Mouse (Mus musculus): ENCODE measurements around the gene Fhit.
"Not testable (repeated sequence)": the region's sequence is repeated elsewhere in the genome, so short reads cannot be mapped to it uniquely, and the experiment has no call there.

Fhit gene

GRCm38 (mm10) chr14:11161751-11162231 lies at the start of gene Fhit:
Fhit (minus strand) TSS chr14:11162035.
- peak; percentile 96 for DNase-seq

- no peak for DNase-seq
Observed at GRCm38 (mm10) chr14:11206786-11207185, 45.0 kb upstream of the Fhit start.

- peak; percentile 95 for DNase-seq
Observed at GRCm38 (mm10) chr14:11160806-11161450, 907 bp downstream of the Fhit start.

- no peak for DNase-seq
Observed at GRCm38 (mm10) chr14:11159641-11160040, 2.2 kb downstream of the Fhit start.

GRCm38 (mm10) chr14:11159021-11159420 lies 2.8 kb downstream of the Fhit start:
- peak; percentile 16 for DNase-seq

GRCm38 (mm10) chr14:11157741-11158140 lies 4.1 kb downstream of the Fhit start:
- no peak for DNase-seq

GRCm38 (mm10) chr14:11151634-11152321 lies 10.1 kb downstream of the Fhit start:
- no peak for DNase-seq

GRCm38 (mm10) chr14:11133787-11134735 lies 27.8 kb downstream of the Fhit start:
- peak; percentile 40 for DNase-seq

GRCm38 (mm10) chr14:11132637-11133474 lies 29.0 kb downstream of the Fhit start:
- DNase-seq: peak; percentile 14

- no peak for DNase-seq
Observed at GRCm38 (mm10) chr14:11125096-11125495, 36.7 kb downstream of the Fhit start.

GRCm38 (mm10) chr14:11119076-11119475 lies 42.8 kb downstream of the Fhit start:
- DNase-seq: no peak

GRCm38 (mm10) chr14:11085596-11085995 lies 76.2 kb downstream of the Fhit start:
- no peak for DNase-seq

- no peak for DNase-seq
Observed at GRCm38 (mm10) chr14:11083946-11084345, 77.9 kb downstream of the Fhit start.

GRCm38 (mm10) chr14:11083462-11083861 lies 78.4 kb downstream of the Fhit start:
- DNase-seq: no peak

GRCm38 (mm10) chr14:11063594-11063993 lies 98.2 kb downstream of the Fhit start:
- DNase-seq: no peak

GRCm38 (mm10) chr14:11060221-11060620 lies 101.6 kb downstream of the Fhit start:
- DNase-seq: peak; percentile 3

GRCm38 (mm10) chr14:11039503-11040300 lies 122.1 kb downstream of the Fhit start:
- not testable (repeated sequence) for DNase-seq

GRCm38 (mm10) chr14:11021391-11021790 lies 140.4 kb downstream of the Fhit start:
- no peak for DNase-seq

- no peak for DNase-seq
Observed at GRCm38 (mm10) chr14:10978651-10979050, 183.2 kb downstream of the Fhit start.

GRCm38 (mm10) chr14:10941647-10942046 lies 220.2 kb downstream of the Fhit start:
- no peak for DNase-seq

- DNase-seq: no peak
Observed at GRCm38 (mm10) chr14:10933667-10934066, 228.2 kb downstream of the Fhit start.

Data from cerebellum, adult 9-10 months (tissue).